Mouse (Mus musculus): ENCODE measurements around the gene Phf7. TPM values are rescaled to one million over a fixed set of nuclear protein-coding genes. Genes with fewer than 3 reads are reported as not detected.

Gene Phf7
- polyA plus RNA-seq (2015; fragmentation: Nextera tagmentation; extraction: Ambion mirVana): 12.6 and 13.3 TPM in 2 replicates

GRCm38 (mm10) chr14:31251084-31251604, at the start of gene Phf7, which contains the start of gene Bap1:
Phf7 (minus strand) TSS chr14:31251317.
Bap1 (plus strand) TSS chr14:31251450.
- Histone ChIP-seq H3K4me2 (peak within 1 kb of the TSS; percentile 75), H3K4me3 (replicated peaks) (peak within 1 kb of the TSS; percentile 100), H3K9me3 (replicated peaks) (no peaks in the 10 kb centered on the region), H3K9ac (peak within 1 kb of the TSS; percentile 100), H3K36me3 (peaks cover 37% of the 10 kb centered on the region), H3K27me3 (no peaks in the 10 kb centered on the region), H3K4me1 (peaks cover 21% of the 10 kb centered on the region), H3K27ac (peak within 1 kb of the TSS; percentile 99)
- peak; percentile 94 for ATAC-seq (replicated peaks; ENCODE audit: low FRiP score)
- under 1% methylated on average over 73 of the region's 75 CpGs for WGBS

- no peak overlapping the region for H3K4me3 ChIP-seq (replicated peaks)
- no peak overlapping the region for H3K4me2 ChIP-seq
- no peak overlapping the region for H3K9ac ChIP-seq
- no peaks in the 10 kb centered on the region for H3K9me3 ChIP-seq (replicated peaks)
- H3K27ac ChIP-seq: no peak overlapping the region
- no peaks in the 10 kb centered on the region; the same call in 1 of the 2 replicates for H3K27me3 ChIP-seq
- no peak for ATAC-seq (replicated peaks; ENCODE audit: low FRiP score)
- H3K4me1 ChIP-seq: no peaks in the 10 kb centered on the region
- WGBS: 71% methylated on average over 8 of the region's 8 CpGs
- no peaks in the 10 kb centered on the region for H3K36me3 ChIP-seq
Observed at GRCm38 (mm10) chr14:31285728-31286127, 34.6 kb upstream of the Phf7 start.

GRCm38 (mm10) chr14:31272164-31272563, 21.0 kb upstream of the Phf7 start:
- no peak overlapping the region for H3K4me3 ChIP-seq (replicated peaks)
- ATAC-seq (replicated peaks; ENCODE audit: low FRiP score): no peak
- H3K4me1 ChIP-seq: peaks cover 17% of the 10 kb centered on the region
- 28% methylated on average over 7 of the region's 7 CpGs for WGBS
- no peaks in the 10 kb centered on the region for H3K27me3 ChIP-seq
- no peak overlapping the region for H3K27ac ChIP-seq
- no peak overlapping the region for H3K4me2 ChIP-seq
- H3K36me3 ChIP-seq: no peaks in the 10 kb centered on the region
- no peak overlapping the region for H3K9ac ChIP-seq
- no peaks in the 10 kb centered on the region for H3K9me3 ChIP-seq (replicated peaks)

- WGBS: 92% methylated on average over 6 of the region's 6 CpGs
Observed at GRCm38 (mm10) chr14:31271121-31271520, 20.0 kb upstream of the Phf7 start.

GRCm38 (mm10) chr14:31269456-31270100, 18.5 kb upstream of the Phf7 start:
- Histone ChIP-seq H3K27ac (peak overlapping the region; percentile 71), H3K4me1 (peaks cover 17% of the 10 kb centered on the region), H3K27me3 (no peaks in the 10 kb centered on the region), H3K4me3 (replicated peaks) (peak overlapping the region; percentile 41), H3K4me2 (peak overlapping the region; percentile 61), H3K36me3 (no peaks in the 10 kb centered on the region), H3K9ac (peak overlapping the region; percentile 41), H3K9me3 (replicated peaks) (no peaks in the 10 kb centered on the region)
- 15% methylated on average over 28 of the region's 28 CpGs for WGBS
- peak; percentile 93 for ATAC-seq (replicated peaks; ENCODE audit: low FRiP score)

More at GRCm38 (mm10) chr14:31271121-31271520, 20.0 kb upstream of the Phf7 start:
- Histone ChIP-seq H3K27ac (no peak overlapping the region), H3K4me2 (no peak overlapping the region), H3K4me1 (peaks cover 17% of the 10 kb centered on the region), H3K9me3 (replicated peaks) (no peaks in the 10 kb centered on the region), H3K9ac (no peak overlapping the region), H3K4me3 (replicated peaks) (no peak overlapping the region), H3K36me3 (no peaks in the 10 kb centered on the region), H3K27me3 (no peaks in the 10 kb centered on the region)
- no peak for ATAC-seq (replicated peaks; ENCODE audit: low FRiP score)

- Histone ChIP-seq H3K4me2 (peak overlapping the region; percentile 61), H3K27me3 (no peaks in the 10 kb centered on the region), H3K27ac (no peak overlapping the region; the same call in 1 of the 2 replicates), H3K36me3 (peaks cover under 1% of the 10 kb centered on the region; the same call in 1 of the 2 replicates), H3K9ac (0 out of 2 replicates have a peak overlapping the region, but pooled peaks have one; percentile 41), H3K4me1 (peaks cover 17% of the 10 kb centered on the region), H3K4me3 (replicated peaks) (peak overlapping the region; percentile 41; the same call in 1 of the 2 replicates), H3K9me3 (replicated peaks) (no peaks in the 10 kb centered on the region)
- ATAC-seq (replicated peaks; ENCODE audit: low FRiP score): no peak
- WGBS: 73% methylated on average over 9 of the region's 9 CpGs
Observed at GRCm38 (mm10) chr14:31268301-31269001, 17.3 kb upstream of the Phf7 start.

- Histone ChIP-seq H3K9me3 (replicated peaks) (no peaks in the 10 kb centered on the region), H3K27ac (no peak overlapping the region), H3K36me3 (peaks cover 8% of the 10 kb centered on the region; the same call in 1 of the 2 replicates), H3K9ac (no peak overlapping the region), H3K27me3 (no peaks in the 10 kb centered on the region), H3K4me1 (peaks cover 17% of the 10 kb centered on the region), H3K4me2 (no peak overlapping the region), H3K4me3 (replicated peaks) (no peak overlapping the region)
- WGBS: 82% methylated on average over 11 of the region's 11 CpGs
- ATAC-seq (replicated peaks; ENCODE audit: low FRiP score): no peak
Observed at GRCm38 (mm10) chr14:31267649-31268048, 16.5 kb upstream of the Phf7 start.

GRCm38 (mm10) chr14:31260932-31261331, 9.8 kb upstream of the Phf7 start:
- H3K9me3 ChIP-seq (replicated peaks): no peaks in the 10 kb centered on the region
- no peak overlapping the region for H3K4me3 ChIP-seq (replicated peaks)
- H3K36me3 ChIP-seq: peaks cover 75% of the 10 kb centered on the region
- no peak overlapping the region for H3K27ac ChIP-seq
- ATAC-seq (replicated peaks; ENCODE audit: low FRiP score): no peak
- H3K4me2 ChIP-seq: no peak overlapping the region
- 91% methylated on average over 9 of the region's 9 CpGs for WGBS
- H3K27me3 ChIP-seq: no peaks in the 10 kb centered on the region
- H3K9ac ChIP-seq: no peak overlapping the region
- H3K4me1 ChIP-seq: no peaks in the 10 kb centered on the region

GRCm38 (mm10) chr14:31260374-31260773, 9.3 kb upstream of the Phf7 start:
- H3K9ac ChIP-seq: no peak overlapping the region
- H3K27me3 ChIP-seq: no peaks in the 10 kb centered on the region
- H3K27ac ChIP-seq: no peak overlapping the region
- H3K36me3 ChIP-seq: peaks cover 81% of the 10 kb centered on the region
- no peaks in the 10 kb centered on the region for H3K9me3 ChIP-seq (replicated peaks)
- WGBS: 91% methylated on average over 4 of the region's 4 CpGs
- no peaks in the 10 kb centered on the region for H3K4me1 ChIP-seq
- H3K4me3 ChIP-seq (replicated peaks): no peak overlapping the region
- no peak overlapping the region for H3K4me2 ChIP-seq
- peak; percentile 47; the same call in 1 of the 2 replicates for ATAC-seq (replicated peaks; ENCODE audit: low FRiP score)

- Histone ChIP-seq H3K4me3 (replicated peaks) (no peak overlapping the region), H3K27me3 (no peaks in the 10 kb centered on the region), H3K4me2 (no peak overlapping the region), H3K9ac (no peak overlapping the region), H3K36me3 (peaks cover 99% of the 10 kb centered on the region), H3K27ac (no peak overlapping the region), H3K4me1 (no peaks in the 10 kb centered on the region), H3K9me3 (replicated peaks) (no peaks in the 10 kb centered on the region)
- ATAC-seq (replicated peaks; ENCODE audit: low FRiP score): no peak
- WGBS: 93% methylated on average over 14 of the region's 14 CpGs
Observed at GRCm38 (mm10) chr14:31258476-31259050, 7.4 kb upstream of the Phf7 start.

GRCm38 (mm10) chr14:31252091-31252490, 974 bp upstream of the Phf7 start:
- H3K9ac ChIP-seq: peak overlapping the region; percentile 100
- peak overlapping the region; percentile 100 for H3K4me3 ChIP-seq (replicated peaks)
- WGBS: 88% methylated on average over 5 of the region's 5 CpGs
- H3K27ac ChIP-seq: peak overlapping the region; percentile 99; the same call in 1 of the 2 replicates
- H3K9me3 ChIP-seq (replicated peaks): no peaks in the 10 kb centered on the region
- H3K4me2 ChIP-seq: peak overlapping the region; percentile 75
- H3K27me3 ChIP-seq: no peaks in the 10 kb centered on the region
- no peak for ATAC-seq (replicated peaks; ENCODE audit: low FRiP score)
- peaks cover 47% of the 10 kb centered on the region for H3K36me3 ChIP-seq
- H3K4me1 ChIP-seq: peaks cover 21% of the 10 kb centered on the region

All from kidney, embryonic 15.5 days (tissue).